Mouse (Mus musculus) adrenal gland, adult 18-20 months (tissue): ENCODE results near the gene Gm37596. TPM values are rescaled to one million over a fixed set of nuclear protein-coding genes. Genes with fewer than 3 reads are reported as not detected.
"Not testable (repeated sequence)": the region's sequence is repeated elsewhere in the genome, so short reads cannot be mapped to it uniquely, and the experiment has no call there.

Experiments used
- DNase-seq, 2 experiments: peaks; one replicate each; pipeline ENCODE4 v3.0.0; 2021 to 2022; ENCODE audit warnings: low spot score in 2 of 2
- long read RNA-seq, 2 experiments: library from polyadenylated mRNA; stranded (forward); transcript quantifications; one replicate each; pipeline ENCODE4 v2.0.0; 2021
- total RNA-seq, 2 experiments: library from RNA; stranded (reverse); gene quantifications; 1 replicate in 1 of 2; 2 replicates in 1 of 2; pipeline ENCODE4 v1.2.3; 2021

The Gm37596 gene
- total RNA-seq: not detected
- long read RNA-seq, experiment 1: 0 reads
- long read RNA-seq, experiment 2: 0 reads

DNA sequence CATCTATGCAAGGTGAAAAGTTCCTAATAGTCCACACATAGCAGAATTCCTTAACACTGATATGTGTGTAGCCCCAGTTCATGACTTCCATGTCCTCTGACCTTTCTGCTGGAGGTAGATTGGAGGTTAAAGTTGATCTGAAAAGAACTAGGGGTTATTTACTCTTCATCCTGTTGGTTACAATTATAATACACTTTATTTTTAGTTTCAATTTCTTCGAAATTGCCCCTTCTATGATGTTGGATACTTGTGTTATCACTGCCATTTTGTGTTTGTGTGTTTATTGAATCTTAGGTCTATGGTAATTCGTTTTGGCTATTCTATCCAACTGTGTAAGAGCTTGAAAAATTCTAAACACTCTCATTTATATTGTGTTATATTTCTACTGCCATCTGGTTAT, at the start of gene Gm37596:
Gene Gm37596 (minus strand): TSS at position 101 of the 400 bp plus-strand sequence.
- not testable (repeated sequence) for DNase-seq

DNA sequence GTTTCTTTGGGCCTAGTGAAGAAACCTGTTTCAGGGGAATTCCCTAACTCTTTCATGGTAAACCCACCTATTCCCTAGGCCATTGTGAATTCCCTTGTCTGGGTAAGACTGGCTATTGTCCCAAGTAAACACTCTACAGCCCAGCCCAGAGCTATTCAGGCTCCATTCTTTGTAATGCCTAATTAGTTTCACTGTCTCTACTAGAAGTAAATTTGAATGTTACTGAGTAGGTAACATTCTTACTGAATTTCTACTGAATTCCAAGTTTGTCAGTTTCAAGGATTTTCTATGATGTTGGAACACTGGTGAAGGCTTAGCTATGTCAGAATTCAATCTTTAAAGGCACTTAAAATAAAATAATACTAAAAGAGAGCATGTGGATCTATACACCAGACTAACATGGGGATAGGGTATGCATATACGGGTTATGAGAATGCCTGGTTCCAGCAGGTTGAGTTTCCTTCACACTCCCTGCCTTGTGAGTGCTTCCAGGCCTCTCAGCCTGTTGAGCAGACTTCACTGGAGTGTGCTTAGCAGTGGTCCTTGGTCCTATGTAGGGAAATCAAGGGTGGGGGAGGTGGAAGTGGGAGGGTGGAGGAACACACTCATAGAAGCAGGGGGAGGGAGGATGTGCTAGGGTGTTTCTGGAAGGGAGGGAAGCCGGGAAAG, 16.2 kb upstream of the Gm37596 start:
- DNase-seq: not testable (repeated sequence)

DNA sequence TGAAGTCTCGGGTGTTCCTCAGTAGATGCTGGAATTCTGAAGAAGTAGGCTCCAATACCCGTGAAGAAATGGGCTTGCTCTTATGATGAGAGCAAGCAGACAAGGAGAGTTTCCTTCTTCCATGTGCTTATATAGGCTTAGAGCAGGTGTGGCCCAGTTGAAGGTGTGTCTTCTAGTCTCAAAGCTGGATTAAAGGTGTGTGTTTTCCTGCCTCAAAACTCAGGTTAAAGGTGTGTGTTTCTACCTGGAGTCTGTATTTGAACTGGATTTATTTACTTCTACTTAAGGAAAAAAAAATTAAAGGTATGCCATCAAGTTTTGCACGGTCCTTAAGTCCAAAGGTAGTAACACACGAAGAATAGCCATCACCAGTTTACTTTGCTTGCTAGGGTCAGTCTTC, 16.7 kb downstream of the Gm37596 start, which contains the start of gene Tdpoz1:
Gene Tdpoz1 (minus strand): TSS at position 101 of the 400 bp plus-strand sequence.
- DNase-seq: not testable (repeated sequence)

DNA sequence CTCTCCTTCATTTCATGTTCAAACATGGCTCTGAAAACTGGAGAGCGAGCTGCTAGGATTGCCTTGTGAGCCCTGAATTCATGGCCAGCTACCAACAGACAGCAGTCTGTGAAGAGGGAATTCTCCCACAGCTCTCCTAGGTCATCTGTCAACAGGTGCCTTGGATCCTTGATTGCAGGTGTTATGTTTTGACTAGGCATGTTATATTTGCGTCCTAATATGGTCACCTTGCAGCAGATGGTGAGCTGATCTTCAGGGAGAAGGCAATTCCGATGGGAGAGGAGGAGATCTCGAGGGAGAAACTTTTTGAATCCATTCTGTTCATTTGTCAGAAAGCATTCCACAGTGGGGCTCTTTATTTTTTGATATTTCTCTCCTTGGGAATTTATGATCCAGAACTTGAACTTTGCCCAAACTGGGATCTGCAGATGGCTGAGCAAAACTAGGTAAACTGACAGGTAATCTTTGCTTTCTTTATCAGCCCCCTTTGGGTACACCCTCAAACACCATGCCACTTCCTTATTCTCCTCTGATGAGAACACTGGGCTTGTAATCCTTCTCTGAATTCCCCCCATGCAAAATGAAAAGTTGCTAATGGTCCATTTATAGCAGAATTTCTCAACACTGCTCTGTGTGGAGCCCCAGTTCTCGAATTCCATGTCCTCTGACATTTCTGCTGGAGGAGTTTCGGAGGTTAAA, 21.9 kb downstream of the Gm37596 start:
- DNase-seq: not testable (repeated sequence)

DNA sequence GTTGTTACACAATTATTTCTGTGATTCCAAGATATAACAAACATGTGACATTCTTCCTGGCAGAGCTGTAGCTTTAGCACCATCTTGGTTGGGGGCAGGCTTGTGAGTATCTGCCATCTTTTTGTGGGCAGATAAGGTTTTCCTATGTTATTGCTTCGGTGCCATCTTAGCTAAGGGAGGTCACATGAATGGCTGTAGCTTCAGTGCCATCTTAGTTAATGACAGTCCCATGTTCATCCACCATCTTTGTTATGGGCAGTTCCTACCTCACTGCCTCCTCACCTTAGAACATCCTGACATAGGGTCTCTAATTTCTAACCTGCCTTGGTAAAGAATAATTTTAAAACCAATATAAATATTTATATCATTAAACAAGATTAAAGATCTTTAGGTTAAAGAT, 38.6 kb downstream of the Gm37596 start:
- no peak for DNase-seq

DNA sequence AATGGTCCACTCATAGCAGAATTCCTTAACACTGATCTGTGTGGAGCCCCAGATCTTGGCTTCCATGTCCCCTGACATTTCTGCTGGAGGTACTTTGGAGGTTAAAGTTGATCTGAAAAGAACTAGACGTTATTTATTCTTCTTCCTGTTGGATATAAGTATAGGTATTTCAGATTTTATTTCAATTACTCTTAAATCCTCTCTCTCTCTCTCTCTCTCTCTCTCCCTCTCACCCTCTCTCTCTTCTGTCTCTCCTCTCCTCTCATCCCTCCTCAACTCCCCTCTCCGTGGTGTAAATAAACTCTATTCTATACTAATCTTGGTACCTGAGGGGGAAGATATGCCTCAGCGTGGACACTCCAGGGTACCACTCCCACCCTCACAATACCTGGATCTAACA, 40.3 kb downstream of the Gm37596 start, which contains the start of gene Tdpoz2:
Gene Tdpoz2 (minus strand): TSS at position 101 of the 400 bp plus-strand sequence.
- DNase-seq: no peak

Other genes starting within 250 kb of the Gm37596 start
- gene Tchhl1, start 224.3 kb downstream of the Gm37596 start, total RNA-seq: 1 to 10 TPM in 1 of 2 experiments, not detected in 1; 1.3 TPM
- gene S100a11, start 172.6 kb downstream of the Gm37596 start, total RNA-seq: 100 to 1,000 TPM; 207 to 349 TPM
- gene S100a10, start 138.0 kb downstream of the Gm37596 start, total RNA-seq: 100 to 1,000 TPM; 159 to 177 TPM
- gene Tdpoz2, start 40.4 kb downstream of the Gm37596 start, total RNA-seq: not detected
- not detected for gene Tdpoz1, start 16.8 kb downstream of the Gm37596 start, total RNA-seq
- not detected for gene Gm5773, start 79.9 kb upstream of the Gm37596 start, total RNA-seq
- not detected for gene Tdpoz4, start 103.3 kb upstream of the Gm37596 start, total RNA-seq
- gene Tdpoz3, start 132.9 kb upstream of the Gm37596 start, total RNA-seq: not detected